Mouse (Mus musculus) lung, postnatal 4 days (tissue): ENCODE data around the gene Itgb5.

ENCODE experiments used
- DNase-seq, 2 experiments: peaks; one replicate each; pipeline ENCODE4 v3.0.0; 2021

Gene Itgb5

DNA sequence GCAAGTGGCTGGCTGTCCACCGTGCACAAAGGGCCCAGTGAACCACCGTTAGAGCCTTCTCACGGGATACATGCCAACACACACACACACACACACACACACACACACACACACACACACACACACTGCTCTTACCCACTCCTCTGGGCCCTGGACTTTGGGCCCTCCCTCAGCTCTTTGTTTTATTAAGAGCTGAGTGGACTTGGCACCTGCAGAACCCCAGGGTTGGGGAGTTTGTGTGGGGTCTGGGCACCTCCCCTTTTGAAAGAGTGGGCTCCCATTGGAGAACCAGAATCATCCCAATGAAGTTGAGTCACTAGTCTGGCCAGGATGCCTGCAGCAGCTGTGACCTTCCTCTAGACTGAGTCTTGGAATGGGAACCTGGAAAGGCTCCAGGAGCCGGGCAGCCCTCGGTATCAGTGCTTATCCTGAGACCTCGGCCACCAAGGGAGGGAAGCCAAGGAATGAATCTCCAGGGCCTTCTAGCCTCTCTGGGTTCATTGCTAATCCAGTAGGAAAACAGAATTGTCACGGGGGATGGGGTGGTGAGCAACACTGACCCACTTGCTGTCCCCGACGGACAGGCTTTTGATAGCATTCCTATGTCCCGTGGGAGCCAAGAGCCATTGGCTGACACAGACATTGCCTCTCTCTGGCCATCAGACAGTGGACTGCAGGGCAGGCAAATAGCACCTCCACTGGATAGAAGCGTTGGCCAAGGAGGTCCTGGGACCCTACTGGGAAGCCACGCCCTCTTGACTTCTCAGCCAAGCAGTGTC, 87.2 kb downstream of the Itgb5 start:
- peak; percentile 74 to 90 for DNase-seq

- DNase-seq: peak in 1 of 2 experiments; percentile 53
Observed at GRCm38 (mm10) chr16:33917390-33917789, 87.9 kb downstream of the Itgb5 start.

DNA sequence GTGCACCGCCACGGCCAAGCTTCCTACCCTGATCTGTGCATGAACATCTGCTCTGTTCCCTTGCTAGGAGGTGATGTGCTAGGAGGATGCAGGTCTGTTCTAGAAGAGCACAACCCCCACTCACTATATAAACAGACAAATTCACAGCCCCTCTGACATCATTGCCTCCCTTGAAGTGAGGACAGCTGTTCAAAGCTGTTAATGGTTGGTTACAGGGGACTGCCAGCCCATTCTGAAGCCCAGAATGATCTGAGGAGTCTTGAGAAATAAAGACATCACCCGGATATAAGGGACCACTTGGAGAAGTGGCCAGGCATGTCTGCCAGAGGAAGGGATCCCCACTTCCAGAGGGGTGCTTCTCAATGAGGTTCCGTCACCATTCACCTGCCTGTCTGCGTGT, 88.5 kb downstream of the Itgb5 start:
- DNase-seq: no peak

DNA sequence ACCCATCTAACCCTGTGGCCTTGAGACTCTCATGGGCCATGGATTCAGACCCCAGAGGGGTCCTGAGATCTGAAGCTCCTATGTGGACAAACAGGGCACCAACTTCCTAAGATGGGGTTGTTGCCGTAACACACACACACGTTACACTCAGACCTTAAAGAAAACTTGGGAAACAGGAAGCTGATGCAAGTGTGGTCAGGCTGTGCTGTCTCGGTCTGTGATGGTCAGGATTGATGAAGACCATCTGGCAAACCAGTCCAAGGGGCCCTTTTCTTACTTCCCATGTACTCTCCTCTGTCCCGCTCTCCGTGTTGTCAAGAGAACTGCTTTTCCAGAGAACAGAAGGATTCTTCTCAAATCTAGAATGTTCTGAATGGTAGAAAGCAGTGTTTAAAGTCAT, 92.0 kb downstream of the Itgb5 start:
- no peak for DNase-seq

- peak; percentile 39 to 48 for DNase-seq
Observed at GRCm38 (mm10) chr16:33922111-33923000, 92.9 kb downstream of the Itgb5 start.

- DNase-seq: no peak
Observed at GRCm38 (mm10) chr16:33923001-33923316, 93.5 kb downstream of the Itgb5 start.

DNA sequence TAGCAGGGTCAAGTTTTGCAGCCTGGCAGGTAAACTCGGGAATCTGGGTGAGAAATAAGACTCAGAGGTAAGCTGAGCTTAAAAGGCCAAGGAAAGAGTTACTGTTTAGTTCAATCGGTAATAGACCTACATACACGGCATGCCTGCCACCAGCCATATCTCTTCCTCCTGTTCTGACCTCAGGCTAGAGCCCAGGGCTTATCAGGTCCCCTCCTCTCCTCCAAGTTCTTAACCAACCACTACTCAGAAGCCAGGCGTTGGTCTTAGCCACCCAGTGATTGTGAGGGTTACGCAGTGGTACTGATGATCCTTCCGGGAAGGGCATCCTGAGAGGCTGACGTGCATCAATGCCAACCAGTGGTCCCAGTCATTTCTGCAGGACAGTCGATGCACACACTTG, 94.3 kb downstream of the Itgb5 start:
- no peak for DNase-seq

GRCm38 (mm10) chr16:33927263-33927824, 97.9 kb downstream of the Itgb5 start:
- DNase-seq: no peak

GRCm38 (mm10) chr16:33928788-33929462, 99.5 kb downstream of the Itgb5 start:
- DNase-seq: peak; percentile 58 to 73

- peak in 1 of 2 experiments; percentile 59 for DNase-seq
Observed at GRCm38 (mm10) chr16:33930785-33931184, 101.3 kb downstream of the Itgb5 start.

DNA sequence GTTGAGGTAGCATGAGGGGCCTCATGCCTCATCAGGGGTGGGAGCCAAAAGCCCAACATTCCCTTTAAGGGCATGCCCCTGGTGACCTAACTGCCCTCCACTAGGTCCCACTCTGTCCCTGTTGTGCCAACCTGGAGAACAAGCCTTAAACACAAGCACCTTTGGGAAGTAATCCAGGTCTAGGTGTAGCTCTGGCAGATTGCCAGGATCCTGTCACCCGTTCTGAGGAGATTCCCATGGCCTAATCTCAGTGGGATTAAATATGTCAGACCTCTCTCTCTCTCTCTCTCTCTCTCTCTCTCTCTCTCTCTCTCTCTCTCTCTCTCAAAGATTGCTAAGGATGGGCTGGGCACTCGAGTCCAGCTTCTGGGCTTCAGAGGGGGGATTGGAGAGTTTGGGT, 102.2 kb downstream of the Itgb5 start:
- DNase-seq: no peak

DNA sequence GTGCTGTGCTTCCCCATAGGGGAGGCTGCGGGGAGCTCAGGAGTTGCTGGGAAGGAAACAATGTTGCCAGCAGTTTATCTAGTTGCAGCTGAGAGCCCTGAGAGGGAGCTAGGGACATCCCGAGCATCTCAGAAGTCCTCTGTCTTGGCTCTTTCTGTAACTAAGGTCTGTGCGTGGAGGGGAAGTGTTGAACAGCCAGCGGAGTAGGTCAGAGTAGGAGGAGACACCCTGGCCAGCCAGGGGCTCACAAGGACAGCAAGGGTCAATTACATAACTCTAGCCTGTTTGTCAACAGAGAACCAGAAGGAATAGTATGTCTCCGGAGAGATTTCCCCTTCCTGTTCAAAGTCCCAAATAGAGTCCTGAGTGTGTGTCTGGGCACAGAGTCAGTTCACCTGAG, 102.7 kb downstream of the Itgb5 start:
- peak in 1 of 2 experiments; percentile 33 for DNase-seq

DNA sequence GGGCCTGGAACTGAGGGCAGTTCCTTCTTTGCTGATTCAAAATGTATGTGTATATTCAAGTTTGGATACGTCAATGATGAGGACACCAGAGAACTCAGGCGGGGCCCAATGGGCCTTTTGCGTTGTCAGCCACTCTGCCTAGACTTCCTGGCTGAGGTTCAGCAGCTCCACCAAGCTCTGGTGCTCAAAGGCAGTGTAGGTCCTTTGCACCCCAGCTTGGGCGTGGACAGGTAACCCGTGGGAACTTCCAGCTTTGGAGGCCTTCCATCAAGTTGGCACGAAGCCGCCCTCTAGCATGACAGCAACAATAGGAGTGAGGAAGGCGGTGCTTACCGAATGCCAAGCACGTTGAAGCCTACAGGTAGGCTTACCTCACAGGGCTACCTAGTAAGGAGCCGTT, 103.9 kb downstream of the Itgb5 start:
- peak in 1 of 2 experiments; percentile 31 for DNase-seq

GRCm38 (mm10) chr16:33934701-33935406, 105.4 kb downstream of the Itgb5 start:
- DNase-seq: peak; percentile 69 to 85

GRCm38 (mm10) chr16:33935407-33935785, 105.9 kb downstream of the Itgb5 start:
- no peak for DNase-seq

- DNase-seq: no peak
Observed at GRCm38 (mm10) chr16:33936885-33937284, 107.4 kb downstream of the Itgb5 start.

- peak; percentile 76 to 87 for DNase-seq
Observed at GRCm38 (mm10) chr16:33937567-33937966, 108.1 kb downstream of the Itgb5 start.

GRCm38 (mm10) chr16:33938311-33939132, 109.1 kb downstream of the Itgb5 start:
- DNase-seq: no peak

DNA sequence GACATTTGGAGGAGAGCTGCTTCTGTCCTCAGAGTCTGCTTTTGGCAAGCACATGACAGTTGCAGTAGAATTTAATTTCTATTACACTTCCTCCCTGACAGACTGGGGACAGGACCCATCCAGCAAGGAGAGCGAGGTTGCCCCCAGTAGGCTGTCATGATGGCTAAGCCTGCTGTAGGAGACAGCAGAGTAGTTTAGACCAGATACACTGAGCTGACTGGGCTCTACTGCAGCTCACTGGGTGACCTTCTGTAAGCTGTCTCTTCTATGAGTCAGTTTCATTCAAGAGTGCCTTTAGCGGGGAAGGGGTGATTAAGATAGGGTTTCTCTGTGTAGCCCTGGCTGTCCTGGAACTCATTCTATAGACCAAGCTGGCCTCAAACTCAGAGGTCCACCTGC, 109.7 kb downstream of the Itgb5 start:
- DNase-seq: no peak

GRCm38 (mm10) chr16:33939636-33940035, 110.2 kb downstream of the Itgb5 start:
- peak in 1 of 2 experiments; percentile 47 for DNase-seq

GRCm38 (mm10) chr16:33940095-33940494, 110.6 kb downstream of the Itgb5 start:
- no peak for DNase-seq
